Mouse (Mus musculus): ENCODE measurements around the gene Slc22a15.

The Slc22a15 gene

GRCm38 (mm10) chr3:101814790-101815189 is 109.5 kb downstream of the Slc22a15 start:
- no peak for DNase-seq (ENCODE audit: low spot score in 2 of 2)

GRCm38 (mm10) chr3:101812341-101812962 is 111.8 kb downstream of the Slc22a15 start:
- DNase-seq (ENCODE audit: low spot score in 2 of 2): peak in 1 of 2 experiments; percentile 77

DNA sequence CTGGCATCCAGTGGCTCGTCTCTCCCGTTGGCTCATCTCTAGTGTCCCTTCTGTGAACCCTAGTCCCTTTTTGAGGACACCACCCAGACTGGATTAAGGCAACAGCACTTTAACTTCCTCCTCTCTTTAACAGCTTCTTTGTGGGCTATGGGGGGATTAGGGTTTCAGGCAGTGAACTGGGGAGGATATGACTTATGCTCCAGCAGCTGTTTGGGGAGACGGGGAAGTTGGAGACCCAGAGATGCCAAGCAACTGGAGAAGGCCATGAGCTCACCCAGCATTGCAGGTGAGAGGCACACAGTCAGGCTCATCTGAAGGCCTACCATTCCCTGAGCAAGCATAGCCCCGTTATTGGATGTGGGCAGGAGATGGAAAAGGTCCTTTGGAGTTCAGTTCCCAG is 112.3 kb downstream of the Slc22a15 start:
- DNase-seq (ENCODE audit: low spot score in 2 of 2): no peak

DNA sequence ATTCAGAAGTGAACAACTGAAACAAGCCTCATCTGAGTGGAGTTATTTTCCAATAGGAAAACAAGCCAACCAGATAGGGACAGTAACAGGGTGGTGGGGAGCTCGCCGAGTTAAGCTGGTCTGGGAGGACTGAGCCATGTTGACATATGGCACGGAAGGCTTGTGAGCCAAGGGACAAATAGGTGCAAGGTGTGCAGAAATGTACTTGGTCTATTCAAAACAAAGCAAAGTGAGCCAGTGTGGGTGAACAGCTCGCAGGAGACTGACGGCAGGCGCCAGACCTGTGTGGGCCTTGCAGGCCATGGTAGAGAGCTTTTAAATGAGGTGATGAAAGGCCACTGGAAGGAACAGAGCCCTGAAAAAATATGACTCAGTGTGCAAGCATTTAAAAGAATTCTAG is 116.6 kb downstream of the Slc22a15 start:
- DNase-seq (ENCODE audit: low spot score in 2 of 2): no peak

GRCm38 (mm10) chr3:101806941-101807340 is 117.3 kb downstream of the Slc22a15 start:
- DNase-seq (ENCODE audit: low spot score in 2 of 2): no peak

GRCm38 (mm10) chr3:101806149-101806548 is 118.1 kb downstream of the Slc22a15 start:
- peak; percentile 71 to 83 for DNase-seq (ENCODE audit: low spot score in 2 of 2)

Data from frontal cortex, postnatal 10 days (tissue).